Mouse (Mus musculus): ENCODE measurements at regions not wholly inside any gene's neighbourhood (a gene's known extent, or its start where the extent isn't known, plus 50 kb on each side); places are given as distances from the start of the nearest gene placed in this dataset.
"Not testable (repeated sequence)": the region's sequence is repeated elsewhere in the genome, so short reads cannot be mapped to it uniquely, and the experiment has no call there.

DNA sequence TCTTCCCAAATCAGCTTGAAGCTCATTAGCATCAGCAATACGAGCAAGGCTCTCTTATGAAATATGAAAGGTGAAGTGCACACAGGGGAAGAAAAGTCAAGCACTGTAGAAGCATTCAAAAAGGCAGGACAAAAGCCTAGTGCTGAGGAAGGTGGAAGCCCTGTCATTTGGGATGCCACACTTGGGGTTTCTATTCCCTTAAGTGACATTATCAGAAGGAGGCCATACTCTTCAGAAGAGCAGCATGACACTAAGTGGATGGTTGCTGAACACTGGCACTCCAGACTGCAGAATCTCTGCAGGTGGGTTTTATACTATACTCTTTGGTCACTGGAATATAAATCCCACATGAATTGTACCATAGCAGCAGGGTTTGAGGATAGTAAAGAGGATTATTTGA is 120.4 kb upstream of the Pcsk1 start:
- no peak for DNase-seq (ENCODE audit: low read depth, low spot score)

GRCm38 (mm10) chr13:74955876-74956275 is 133.8 kb upstream of the Pcsk1 start:
- no peak for DNase-seq (ENCODE audit: low read depth, low spot score)

GRCm38 (mm10) chr13:74913655-74914054 is 105.0 kb upstream of the Cast start:
- DNase-seq (ENCODE audit: low read depth, low spot score): not testable (repeated sequence)

GRCm38 (mm10) chr13:74903213-74904055 is 94.8 kb upstream of the Cast start:
- no peak for DNase-seq (ENCODE audit: low read depth, low spot score)

DNA sequence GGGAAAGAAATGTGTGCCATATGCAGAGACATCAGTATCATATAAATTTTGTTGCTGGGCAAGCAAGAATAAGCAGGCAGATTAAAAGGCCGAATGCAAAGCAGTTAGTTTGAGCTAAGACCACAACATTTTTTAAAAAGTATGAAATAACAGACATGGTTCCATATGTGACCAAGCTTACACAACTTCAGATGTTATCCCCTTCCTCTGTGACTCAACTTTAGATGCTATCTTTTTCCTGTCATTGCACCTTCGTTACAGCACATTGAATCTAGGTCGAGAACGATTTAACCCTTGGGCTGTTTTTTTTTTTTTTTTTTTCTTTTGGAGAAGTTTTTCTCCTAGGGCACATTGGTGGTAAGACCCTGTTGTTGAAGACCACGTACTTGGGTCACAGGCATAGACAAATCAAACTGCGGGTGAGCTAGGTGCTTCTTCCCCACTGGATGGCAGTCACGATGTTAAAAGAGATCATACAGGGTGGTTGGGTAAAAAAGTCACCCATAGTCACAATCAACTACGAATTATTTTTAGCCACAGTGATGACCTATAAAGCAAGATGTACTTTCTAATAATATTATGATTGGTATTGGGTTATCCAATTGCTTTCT is 81.4 kb upstream of the Cast start:
- peak; percentile 33 for DNase-seq (ENCODE audit: low read depth, low spot score)

- no peak for DNase-seq (ENCODE audit: low read depth, low spot score)
Observed at GRCm38 (mm10) chr13:74867720-74868119, 59.1 kb upstream of the Cast start.

GRCm38 (mm10) chr13:74864000-74864399 is 55.4 kb upstream of the Cast start:
- DNase-seq (ENCODE audit: low read depth, low spot score): no peak

- DNase-seq (ENCODE audit: low read depth, low spot score): peak; percentile 12
Observed at GRCm38 (mm10) chr13:74861373-74861970, 52.9 kb upstream of the Cast start.

Data from CD4-positive helper T cell, adult 2 months (primary cell).